Mouse (Mus musculus) skeletal muscle tissue, adult 2 months (tissue): ENCODE results near the gene Shld1.

ENCODE experiments used
- DNase-seq: peaks from one replicate; pipeline ENCODE4 v3.0.0-alpha.2; 2012; ENCODE audit warnings: low read depth, low spot score

The Shld1 gene

GRCm38 (mm10) chr2:132794204-132794586 lies 107.5 kb downstream of the Shld1 start:
- no peak for DNase-seq
